Mouse (Mus musculus) cerebellum, adult 9-11 months (tissue): Measurements from ENCODE around the gene Serpina1b.
"Not testable (repeated sequence)": the region's sequence is repeated elsewhere in the genome, so short reads cannot be mapped to it uniquely, and the experiment has no call there.

Experiments
- DNase-seq: peaks from one replicate; pipeline ENCODE4 v3.0.0; 2022

The Serpina1b gene

GRCm38 (mm10) chr12:103700144-103700750, 129.9 kb downstream of the Serpina1b start:
- no peak for DNase-seq

- no peak for DNase-seq
Observed at GRCm38 (mm10) chr12:103695429-103695828, 134.7 kb downstream of the Serpina1b start, which contains the start of gene Serpina1f. Serpina1f (minus strand) TSS chr12:103695529.

- no peak for DNase-seq
Observed at GRCm38 (mm10) chr12:103688221-103688814, 141.9 kb downstream of the Serpina1b start.

DNA sequence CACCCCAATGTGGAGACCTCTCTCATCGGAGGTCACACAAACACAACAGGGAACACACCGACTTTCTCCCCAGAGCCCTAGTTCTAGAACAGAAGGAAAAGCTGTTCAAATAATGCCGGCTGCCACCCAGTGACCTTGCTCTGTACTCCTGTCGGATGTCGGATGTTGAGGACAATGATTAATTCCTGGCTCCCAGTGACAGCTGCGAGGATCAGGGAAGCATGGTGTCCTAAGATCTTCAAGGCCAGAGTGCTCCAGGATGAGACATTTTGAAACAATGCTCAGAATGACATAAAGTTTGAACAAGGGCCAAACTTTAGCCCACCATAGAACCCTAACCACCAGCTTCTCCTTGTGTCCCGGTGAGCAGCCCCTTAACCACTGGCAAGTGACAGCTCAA, 143.2 kb downstream of the Serpina1b start:
- no peak for DNase-seq

DNA sequence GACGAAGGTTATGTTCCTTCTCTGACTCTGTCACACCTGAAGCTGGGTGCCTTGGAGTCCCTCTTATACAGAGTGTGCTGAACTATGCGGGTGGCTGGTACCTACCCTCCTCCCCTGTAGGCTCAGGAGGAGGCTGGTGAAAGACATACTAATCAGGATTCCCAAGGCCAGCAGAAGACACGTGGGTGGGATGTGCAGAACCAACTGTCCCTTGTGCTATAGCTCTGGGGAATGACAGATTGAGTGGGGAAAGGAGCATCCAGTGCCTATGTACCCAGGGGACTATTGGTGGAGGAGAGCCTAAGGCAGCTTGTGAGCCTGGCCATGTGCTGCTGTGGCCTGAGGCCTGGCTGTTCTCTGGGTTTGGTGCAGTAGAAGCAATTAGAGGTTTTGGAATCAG, 144.1 kb downstream of the Serpina1b start:
- no peak for DNase-seq

DNA sequence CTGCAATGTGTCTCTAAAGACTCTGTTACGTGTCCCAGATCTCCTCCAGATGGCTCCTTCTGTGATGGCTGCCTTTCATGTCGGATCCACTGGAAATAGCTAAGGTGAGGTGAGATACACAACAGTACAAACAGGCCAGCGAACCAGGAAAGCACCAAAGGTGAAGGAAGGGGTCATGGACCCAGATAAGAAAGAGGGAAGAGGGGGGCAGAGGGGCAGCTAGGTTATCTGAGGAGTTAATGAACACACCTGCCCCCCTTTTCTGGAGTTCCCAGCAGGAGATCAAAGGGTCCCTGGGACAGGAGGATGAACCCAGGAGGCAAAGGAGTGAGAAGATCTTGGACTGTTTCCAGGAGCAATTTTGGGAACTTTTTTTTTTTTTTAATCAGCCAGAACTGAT, 144.8 kb downstream of the Serpina1b start:
- no peak for DNase-seq

DNA sequence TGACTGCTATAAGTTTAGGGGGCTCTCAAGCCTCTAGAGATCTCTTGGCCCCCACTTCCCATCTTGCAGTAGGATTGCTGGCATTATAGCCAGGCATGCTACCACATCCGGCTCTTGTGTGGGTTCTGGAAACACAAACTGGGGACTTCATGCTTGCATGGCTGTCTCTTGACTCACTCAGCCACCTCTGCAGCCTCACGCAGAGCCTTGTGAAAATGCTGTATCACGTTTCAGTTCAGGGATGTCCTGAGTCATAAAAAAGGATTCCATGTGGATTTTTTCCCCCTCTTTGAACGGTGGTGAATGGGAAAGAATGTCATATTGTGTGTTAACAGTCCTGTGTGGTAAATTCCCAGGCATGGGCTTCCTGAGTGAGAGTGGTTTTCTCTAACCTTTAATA, 146.4 kb downstream of the Serpina1b start:
- DNase-seq: no peak

DNA sequence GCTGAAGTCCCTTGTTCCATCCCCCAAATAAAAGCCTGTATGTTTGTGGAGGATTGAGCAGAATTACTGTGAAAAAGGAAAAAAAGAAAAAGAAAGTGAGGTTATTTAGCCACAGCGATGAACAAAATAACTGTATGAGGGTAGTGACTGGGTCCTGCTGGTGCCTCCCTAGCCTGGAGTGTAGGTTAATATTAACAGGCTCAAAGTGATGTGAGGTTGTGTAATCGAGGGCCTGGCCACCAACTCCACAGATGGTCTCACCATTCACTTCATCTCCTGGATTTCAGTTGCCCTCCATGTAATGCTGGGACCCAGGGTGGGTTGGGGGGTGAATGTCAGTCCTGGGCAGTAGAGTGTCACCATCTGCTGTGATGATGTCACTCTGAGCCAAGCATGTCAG, 148.4 kb downstream of the Serpina1b start:
- no peak for DNase-seq

- no peak for DNase-seq
Observed at GRCm38 (mm10) chr12:103681169-103681568, 149.0 kb downstream of the Serpina1b start.

DNA sequence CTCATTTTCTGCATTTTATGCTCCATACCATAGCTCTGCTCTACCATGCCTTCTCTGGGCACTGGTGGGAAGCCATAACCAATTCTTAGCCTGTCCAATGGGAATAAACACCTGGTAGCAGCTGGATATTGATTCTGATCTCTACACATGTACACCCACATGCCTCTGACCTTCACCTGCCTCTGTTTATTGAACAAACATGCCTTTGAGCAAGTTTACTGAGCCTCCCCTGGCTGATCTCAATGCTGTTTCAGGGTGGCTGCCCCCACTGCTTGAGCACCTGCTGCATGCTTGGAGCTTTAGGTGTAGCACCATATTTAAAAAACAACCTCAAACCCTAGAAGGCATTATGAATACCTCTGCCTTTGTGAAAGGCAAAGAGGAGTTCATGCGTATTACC, 150.3 kb downstream of the Serpina1b start:
- not testable (repeated sequence) for DNase-seq
